Mouse (Mus musculus): ENCODE data around the gene Sowaha.

- TF ChIP-seq CTCF (IDR thresholded peaks at IDR 0.05; ENCODE audit: control insufficient read depth, insufficient read depth, insufficient read length): no peak
- TF ChIP-seq MYOG (IDR thresholded peaks at IDR 0.05; ENCODE audit: control insufficient read depth, extremely low read depth, insufficient read length): no peak
These were observed 18.3 kb downstream of the Sowaha start for GRCm38 (mm10) chr11:53461727-53462126.

All from C2C12 (cell line).